Mouse (Mus musculus) midbrain, embryonic 15.5 days (tissue): Measurements from ENCODE around the gene Carnmt1. TPM values are rescaled to one million over a fixed set of nuclear protein-coding genes. Genes with fewer than 3 reads are reported as not detected.

Source experiments
- ATAC-seq: fragments of 200-750 bp; cut with Nextera tagmentation; replicated peaks from 2 replicates; pipeline ENCODE4 v1.8.0; 2017; ENCODE audit warnings: moderate TSS enrichment
- H3K27ac ChIP-seq: fragments of 300-500 bp; sonication (generic); 2 replicates; pipeline ENCODE4 v1.5.1; 2015; ENCODE audit warnings: mild to moderate bottlenecking, inconsistent platforms
- H3K27me3 ChIP-seq: fragments of 300-500 bp; sonication (generic); replicated peaks from 2 replicates; pipeline ENCODE4 v1.6.1; 2015; ENCODE audit warnings: inconsistent platforms
- H3K36me3 ChIP-seq: fragments of 300-500 bp; sonication (generic); replicated peaks from 2 replicates; pipeline ENCODE4 v1.6.1; 2015; ENCODE audit warnings: inconsistent platforms
- H3K4me1 ChIP-seq: fragments of 300-500 bp; sonication (generic); 2 replicates; pipeline ENCODE4 v1.6.1; 2015; ENCODE audit warnings: inconsistent platforms
- H3K4me2 ChIP-seq: fragments of 300-500 bp; sonication (generic); 2 replicates; pipeline ENCODE4 v1.6.1; 2015; ENCODE audit warnings: inconsistent platforms, mild to moderate bottlenecking, moderate library complexity
- H3K4me3 ChIP-seq: fragments of 300-500 bp; sonication (generic); 2 replicates; pipeline ENCODE4 v1.5.1; 2015; ENCODE audit warnings: mild to moderate bottlenecking, inconsistent platforms
- H3K9ac ChIP-seq: fragments of 300-500 bp; sonication (generic); 2 replicates; pipeline ENCODE4 v1.6.1; 2015; ENCODE audit warnings: mild to moderate bottlenecking, inconsistent platforms
- H3K9me3 ChIP-seq: fragments of 300-500 bp; sonication (generic); 2 replicates; pipeline ENCODE4 v1.6.1; 2016; ENCODE audit warnings: inconsistent platforms
- WGBS: fragments of 180-500 bp; shearing (Covaris S2); methylation state at CpG from one replicate; pipeline ENCODE4 v1.1.7; 2015; ENCODE audit warnings: mixed read lengths; 5-methylcytosine and 5-hydroxymethylcytosine counted together
- polyA plus RNA-seq: library from polyadenylated mRNA; unstranded; fragments of >200 nt; fragmentation: Nextera tagmentation; extraction: Ambion mirVana; gene quantifications from 2 replicates; pipeline ENCODE4 v1.2.1, GENCODE M21; 2015

Gene Carnmt1
- polyA plus RNA-seq, 1 experiment from 2014 or later, result 11.2 TPM

DNA sequence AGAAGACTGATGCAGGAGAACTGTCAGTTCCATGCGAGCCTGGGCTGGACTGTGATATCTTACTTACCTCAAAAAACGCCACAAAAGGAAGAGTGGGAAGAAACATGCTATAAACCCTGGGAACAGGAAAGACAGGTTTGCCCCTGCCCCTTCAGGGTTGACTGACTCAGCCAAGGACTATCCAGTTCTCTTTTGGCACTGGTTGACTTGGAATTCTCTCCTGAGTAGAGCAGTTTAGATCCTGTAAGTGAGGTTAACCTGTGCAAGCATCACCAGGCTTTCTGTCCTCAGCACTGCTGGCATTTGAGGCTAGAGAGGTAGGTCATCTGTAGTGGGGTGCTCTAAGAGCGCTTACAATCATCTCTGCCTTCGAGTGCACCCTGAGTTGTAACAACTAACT lies 12.1 kb upstream of the Carnmt1 start:
- H3K4me3 ChIP-seq, result no peak overlapping the region
- H3K9me3 ChIP-seq, result no peaks in the 10 kb centered on the region
- no peaks in the 10 kb centered on the region for H3K4me1 ChIP-seq
- no peaks in the 10 kb centered on the region for H3K27me3 ChIP-seq
- no peak for ATAC-seq
- no peak overlapping the region for H3K27ac ChIP-seq
- 75% methylated on average over 4 of the region's 4 CpGs for WGBS
- no peaks in the 10 kb centered on the region for H3K36me3 ChIP-seq
- no peak overlapping the region for H3K4me2 ChIP-seq
- no peak overlapping the region for H3K9ac ChIP-seq

DNA sequence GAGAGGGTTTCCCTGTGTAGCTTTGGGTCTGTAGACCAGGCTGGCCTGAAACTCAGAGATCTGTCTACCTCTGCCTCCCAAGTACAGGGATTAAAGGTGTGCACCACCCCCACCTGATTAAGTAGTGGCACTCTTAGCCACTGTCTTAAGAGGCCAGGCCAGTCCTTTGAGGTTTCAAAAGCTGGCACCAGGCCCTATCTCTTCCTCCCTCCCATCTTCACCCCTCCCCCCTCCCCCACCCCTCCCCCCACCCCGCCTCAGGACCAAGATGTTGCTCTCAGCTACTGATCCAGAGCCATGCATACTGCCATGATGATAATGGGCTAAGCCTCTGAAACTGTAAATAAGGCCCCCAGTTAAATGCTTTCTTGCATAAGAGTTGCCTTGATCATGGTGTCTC lies 11.2 kb upstream of the Carnmt1 start:
- Histone ChIP-seq H3K27me3 (no peaks in the 10 kb centered on the region), H3K36me3 (no peaks in the 10 kb centered on the region), H3K4me1 (no peaks in the 10 kb centered on the region), H3K4me2 (no peak overlapping the region), H3K9ac (no peak overlapping the region), H3K27ac (no peak overlapping the region), H3K4me3 (no peak overlapping the region), H3K9me3 (no peaks in the 10 kb centered on the region)
- ATAC-seq, result no peak
- 63% methylated on average over 1 of the region's 1 CpGs for WGBS

DNA sequence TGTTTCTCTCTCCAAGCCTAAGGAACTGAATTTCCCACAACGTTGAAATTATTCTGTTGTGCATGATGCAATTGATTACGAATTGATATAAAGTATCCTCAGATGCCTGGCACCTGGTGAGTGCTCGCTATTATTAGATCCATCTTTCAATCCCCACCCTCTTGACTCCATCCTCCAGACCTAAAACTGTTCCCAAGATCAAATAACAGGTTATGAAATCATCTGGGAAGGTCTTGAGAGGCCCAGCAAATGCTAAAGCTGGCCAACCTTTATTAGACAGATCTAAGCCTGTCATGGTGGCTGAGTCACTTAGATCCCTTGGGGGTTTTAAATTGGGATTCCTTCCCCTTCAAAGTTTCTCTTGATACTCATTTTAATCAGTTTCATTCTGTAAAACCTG lies 10.1 kb upstream of the Carnmt1 start:
- H3K4me2 ChIP-seq, result no peak overlapping the region
- H3K4me1 ChIP-seq, result no peaks in the 10 kb centered on the region
- no peak for ATAC-seq
- H3K4me3 ChIP-seq, result no peak overlapping the region
- no peaks in the 10 kb centered on the region for H3K27me3 ChIP-seq
- H3K27ac ChIP-seq, result no peak overlapping the region
- no peak overlapping the region for H3K9ac ChIP-seq
- WGBS, result 90% methylated on average over 3 of the region's 3 CpGs
- no peaks in the 10 kb centered on the region for H3K9me3 ChIP-seq
- no peaks in the 10 kb centered on the region for H3K36me3 ChIP-seq

DNA sequence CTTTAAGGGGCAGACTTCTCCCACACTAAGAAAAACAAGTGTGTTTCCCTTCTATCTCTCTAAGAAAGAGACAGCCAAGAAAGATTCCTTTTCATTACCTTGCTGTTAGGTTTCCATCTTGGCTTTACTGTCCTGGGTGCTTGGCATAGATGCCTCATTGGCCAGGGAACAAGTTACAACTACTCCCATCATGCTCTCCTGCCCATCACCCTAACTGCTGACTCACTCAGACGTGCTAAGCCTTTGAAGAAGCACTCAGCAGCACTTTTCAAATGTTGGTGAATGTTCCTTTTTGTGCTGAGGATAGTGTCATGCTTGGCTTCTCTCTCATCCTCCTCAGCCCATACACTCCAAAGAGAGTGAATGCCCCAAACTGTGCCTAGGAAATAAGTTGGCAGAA lies 8.9 kb upstream of the Carnmt1 start:
- no peaks in the 10 kb centered on the region for H3K36me3 ChIP-seq
- no peaks in the 10 kb centered on the region for H3K27me3 ChIP-seq
- H3K4me3 ChIP-seq, result no peak overlapping the region
- no peaks in the 10 kb centered on the region for H3K4me1 ChIP-seq
- no peak for ATAC-seq
- H3K9ac ChIP-seq, result no peak overlapping the region
- no peak overlapping the region for H3K4me2 ChIP-seq
- no peaks in the 10 kb centered on the region for H3K9me3 ChIP-seq
- H3K27ac ChIP-seq, result no peak overlapping the region
- WGBS, result 53% methylated on average over 1 of the region's 1 CpGs

DNA sequence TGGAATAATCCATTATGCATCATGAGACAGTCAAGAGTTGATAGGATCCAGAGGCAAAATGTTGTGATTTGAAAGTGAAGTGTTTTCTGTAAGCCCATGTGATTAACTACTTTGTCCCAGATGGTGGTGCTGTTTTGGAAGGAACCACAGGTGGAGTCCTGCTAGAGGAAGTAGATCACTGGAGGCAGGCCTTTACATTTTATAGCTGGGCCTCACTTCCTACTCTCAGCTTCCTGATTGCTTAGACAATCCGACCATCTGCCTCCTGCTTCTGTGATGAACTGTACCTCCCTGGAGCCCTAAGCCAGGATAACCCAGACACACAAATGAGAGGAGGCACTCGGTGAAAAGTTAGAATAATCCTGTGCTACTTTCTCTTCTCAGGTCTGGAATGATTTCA lies 6.7 kb upstream of the Carnmt1 start:
- no peak for ATAC-seq
- 72% methylated on average over 2 of the region's 2 CpGs for WGBS
- H3K4me2 ChIP-seq, result no peak overlapping the region
- no peaks in the 10 kb centered on the region for H3K9me3 ChIP-seq
- no peak overlapping the region for H3K4me3 ChIP-seq
- H3K36me3 ChIP-seq, result no peaks in the 10 kb centered on the region
- no peaks in the 10 kb centered on the region for H3K27me3 ChIP-seq
- no peak overlapping the region for H3K9ac ChIP-seq
- H3K27ac ChIP-seq, result no peak overlapping the region
- H3K4me1 ChIP-seq, result no peaks in the 10 kb centered on the region

DNA sequence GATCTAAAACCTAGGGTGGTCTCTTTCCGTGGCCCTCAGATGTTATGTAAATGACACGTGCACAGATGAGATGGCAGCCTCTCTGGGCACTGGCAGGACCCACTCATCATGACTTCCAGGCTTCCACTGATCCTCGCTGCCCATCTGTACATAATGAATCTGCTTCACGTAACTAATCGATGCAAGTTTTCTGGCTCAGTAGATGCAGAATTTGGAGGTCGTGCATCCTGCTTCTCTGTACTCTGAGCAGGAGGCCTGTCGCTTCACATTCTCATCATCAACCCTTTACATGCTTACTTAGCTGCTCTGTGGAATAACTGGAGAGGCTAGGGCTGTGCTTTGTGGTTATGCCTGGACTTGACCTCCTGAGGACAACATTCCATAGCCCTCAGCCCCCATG lies 3.6 kb upstream of the Carnmt1 start:
- Histone ChIP-seq H3K4me1 (peaks cover 5% of the 10 kb centered on the region), H3K27me3 (no peaks in the 10 kb centered on the region), H3K36me3 (no peaks in the 10 kb centered on the region), H3K9ac (no peak overlapping the region), H3K27ac (no peak overlapping the region), H3K4me3 (no peak overlapping the region), H3K9me3 (no peaks in the 10 kb centered on the region), H3K4me2 (no peak overlapping the region)
- ATAC-seq, result no peak
- WGBS, result 70% methylated on average over 7 of the region's 7 CpGs

- no peaks in the 10 kb centered on the region for H3K9me3 ChIP-seq
- H3K4me2 ChIP-seq, result no peak overlapping the region
- H3K4me1 ChIP-seq, result peaks cover 21% of the 10 kb centered on the region
- no peak for ATAC-seq
- H3K27ac ChIP-seq, result no peak overlapping the region
- no peak overlapping the region for H3K9ac ChIP-seq
- no peaks in the 10 kb centered on the region for H3K36me3 ChIP-seq
- no peak overlapping the region for H3K4me3 ChIP-seq
- 54% methylated on average over 7 of the region's 7 CpGs for WGBS
- no peaks in the 10 kb centered on the region for H3K27me3 ChIP-seq
Observed at GRCm38 (mm10) chr19:18669551-18669950, 1.0 kb upstream of the Carnmt1 start.

- peak overlapping the region; percentile 78 for H3K27ac ChIP-seq
- peaks cover 21% of the 10 kb centered on the region for H3K4me1 ChIP-seq
- peak overlapping the region; percentile 55 for H3K4me2 ChIP-seq
- H3K9ac ChIP-seq, result peak overlapping the region; percentile 61
- peak overlapping the region; percentile 73 for H3K4me3 ChIP-seq
- H3K27me3 ChIP-seq, result no peaks in the 10 kb centered on the region
- H3K36me3 ChIP-seq, result no peaks in the 10 kb centered on the region
- H3K9me3 ChIP-seq, result no peaks in the 10 kb centered on the region
- under 1% methylated on average over 64 of the region's 64 CpGs for WGBS
- ATAC-seq, result peak; percentile 74
Observed at GRCm38 (mm10) chr19:18671056-18671741, 635 bp downstream of the Carnmt1 start.

DNA sequence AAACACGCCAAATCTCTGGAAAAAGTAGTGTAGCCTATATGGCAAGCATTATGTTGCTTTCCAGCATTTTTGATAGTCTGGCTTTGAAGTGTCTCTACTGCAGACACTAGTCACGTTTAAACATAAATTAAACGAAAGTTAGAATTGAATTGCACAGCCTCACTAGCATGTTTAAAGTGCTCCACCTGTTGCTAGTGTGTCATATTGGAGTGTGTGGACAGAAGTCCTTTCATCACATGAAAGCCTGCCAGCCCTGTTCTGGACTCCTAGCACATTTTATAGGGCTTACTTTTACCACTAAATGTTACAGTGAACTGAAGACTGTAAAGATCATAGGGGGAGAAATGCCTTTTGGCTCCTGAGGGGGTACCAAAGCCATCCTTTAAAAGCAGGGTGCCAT lies 1.9 kb downstream of the Carnmt1 start:
- Histone ChIP-seq H3K4me2 (peak overlapping the region; percentile 55), H3K4me1 (peaks cover 21% of the 10 kb centered on the region), H3K4me3 (peak overlapping the region; percentile 10), H3K9ac (peak overlapping the region; percentile 9; the same call in 1 of the 2 replicates), H3K27me3 (no peaks in the 10 kb centered on the region), H3K9me3 (no peaks in the 10 kb centered on the region), H3K36me3 (no peaks in the 10 kb centered on the region), H3K27ac (no peak overlapping the region)
- ATAC-seq, result no peak
- WGBS, result 67% methylated on average over 3 of the region's 3 CpGs

- peak overlapping the region; percentile 9; the same call in 1 of the 2 replicates for H3K9ac ChIP-seq
Observed at GRCm38 (mm10) chr19:18673116-18673515, 2.6 kb downstream of the Carnmt1 start.

GRCm38 (mm10) chr19:18682142-18682541 lies 11.6 kb downstream of the Carnmt1 start:
- no peak for ATAC-seq
- Histone ChIP-seq H3K27ac (no peak overlapping the region), H3K4me3 (no peak overlapping the region), H3K9ac (no peak overlapping the region), H3K36me3 (0 out of 2 replicates have a peak, but pooled peaks cover 3% of the 10 kb centered on the region), H3K9me3 (no peaks in the 10 kb centered on the region), H3K4me1 (no peaks in the 10 kb centered on the region), H3K4me2 (no peak overlapping the region), H3K27me3 (no peaks in the 10 kb centered on the region)
- 75% methylated on average over 4 of the region's 4 CpGs for WGBS

More at GRCm38 (mm10) chr19:18673116-18673515, 2.6 kb downstream of the Carnmt1 start:
- Histone ChIP-seq H3K9me3 (no peaks in the 10 kb centered on the region), H3K4me1 (peaks cover 21% of the 10 kb centered on the region), H3K36me3 (no peaks in the 10 kb centered on the region), H3K4me2 (peak overlapping the region; percentile 55), H3K27me3 (no peaks in the 10 kb centered on the region), H3K4me3 (peak overlapping the region; percentile 10; the same call in 1 of the 2 replicates), H3K27ac (no peak overlapping the region)
- 7% methylated on average over 4 of the region's 4 CpGs for WGBS
- ATAC-seq, result no peak

GRCm38 (mm10) chr19:18687556-18687955 lies 17.0 kb downstream of the Carnmt1 start:
- Histone ChIP-seq H3K27me3 (no peaks in the 10 kb centered on the region), H3K27ac (no peak overlapping the region), H3K4me3 (no peak overlapping the region), H3K9ac (no peak overlapping the region), H3K36me3 (no peaks in the 10 kb centered on the region), H3K9me3 (no peaks in the 10 kb centered on the region), H3K4me1 (no peaks in the 10 kb centered on the region), H3K4me2 (no peak overlapping the region)
- 71% methylated on average over 3 of the region's 3 CpGs for WGBS
- no peak for ATAC-seq

DNA sequence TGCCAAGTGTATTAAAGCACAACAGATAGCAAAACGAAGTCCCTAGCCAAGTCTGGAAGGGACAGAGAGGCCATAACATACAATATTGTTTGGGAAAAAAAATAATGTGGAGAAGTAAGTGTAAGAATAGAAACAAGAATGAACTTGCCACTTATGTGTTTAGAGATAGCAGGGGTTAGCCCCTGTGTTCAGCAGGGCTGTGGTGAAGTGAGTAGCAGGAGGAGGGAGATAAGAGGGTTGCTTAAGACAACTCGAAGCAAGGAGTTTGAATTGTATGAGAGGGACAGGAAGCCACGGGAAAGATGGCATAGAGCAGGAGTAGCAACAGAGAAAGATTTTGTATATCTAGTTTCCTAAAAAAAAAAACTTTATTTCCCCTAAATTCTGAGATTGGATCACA lies 21.6 kb downstream of the Carnmt1 start:
- H3K36me3 ChIP-seq, result peaks cover 5% of the 10 kb centered on the region
- WGBS, result 89% methylated on average over 3 of the region's 3 CpGs
- ATAC-seq, result no peak
- no peaks in the 10 kb centered on the region for H3K4me1 ChIP-seq
- no peak overlapping the region for H3K27ac ChIP-seq
- no peak overlapping the region for H3K4me3 ChIP-seq
- H3K27me3 ChIP-seq, result no peaks in the 10 kb centered on the region
- no peak overlapping the region for H3K4me2 ChIP-seq
- no peaks in the 10 kb centered on the region for H3K9me3 ChIP-seq
- H3K9ac ChIP-seq, result no peak overlapping the region
